8 mouse cellular contexts compared by ENCODE assay signal in genomic region chr6:54815428-54816130, GRCm38 (mm10). TPM values are rescaled to one million over a fixed set of nuclear protein-coding genes. Genes with fewer than 3 reads are reported as not detected.
DNase-seq lines count a peak whose midpoint lies in the region; ATAC-seq and TF ChIP-seq lines count a peak whose summit lies in the region.

No protein-coding gene starts in this region.

- WGBS in embryonic facial prominence, embryonic 10.5 days: 79% methylated on average over 9 of the region's 9 CpGs
- 78% methylated on average over 9 of the region's 9 CpGs for WGBS in intestine, embryonic 14.5 days
- WGBS in neural tube, embryonic 13.5 days: 82% methylated on average over 9 of the region's 9 CpGs

- peak overlapping the region; percentile 79; the same call in 1 of the 2 replicates for H3K4me3 ChIP-seq in left cerebral cortex, adult 2 months
- H3K4me3 ChIP-seq in embryonic facial prominence, embryonic 10.5 days: peak overlapping the region; percentile 81
- no peak overlapping the region for H3K4me3 ChIP-seq in intestine, embryonic 14.5 days (ENCODE audit: low read depth, low read length)
- no peak overlapping the region for H3K4me3 ChIP-seq in neural tube, embryonic 13.5 days

- H3K4me2 ChIP-seq in intestine, embryonic 14.5 days (ENCODE audit: low read length): peak overlapping the region; percentile 76
- H3K4me2 ChIP-seq in neural tube, embryonic 13.5 days: peak overlapping the region; percentile 59

- intact Hi-C loops in left cerebral cortex, adult 2 months (cut with DNase I): loop anchor here (2.0 to 5.0 kb wide), 6 partner anchors 108 to 352 kb away; partner anchors contain the start of genes Gars and Ggct
- intact Hi-C loops in left cerebral cortex, postnatal 14 days (cut with DNase I): loop anchor here (2.0 to 10.0 kb wide), 3 partner anchors 113 to 349 kb away; partner anchors contain the start of gene Ggct

- H3K9me3 ChIP-seq in embryonic facial prominence, embryonic 10.5 days: no peaks in the 10 kb centered on the region
- H3K9me3 ChIP-seq in intestine, embryonic 14.5 days (ENCODE audit: control insufficient read depth, low read length): no peaks in the 10 kb centered on the region
- no peaks in the 10 kb centered on the region for H3K9me3 ChIP-seq in neural tube, embryonic 13.5 days

- no peak for DNase-seq in left cerebral cortex, adult 2 months (ENCODE audit: extremely low spot score in 1 of 2, low spot score in 2 of 2)
- no peak for DNase-seq in left cerebral cortex, postnatal 14 days (ENCODE audit: low spot score in 2 of 2)
- DNase-seq in embryonic facial prominence, embryonic 10.5 days (ENCODE audit: low spot score): no peak
- peak; percentile 50 for DNase-seq in intestine, embryonic 14.5 days (ENCODE audit: low spot score)
- DNase-seq in gastrocnemius, adult 8-10 months (ENCODE audit: low spot score in 2 of 2): no peak
- DNase-seq in thymus, postnatal 4 days: no peak
- DNase-seq in adrenal gland, adult 8-10 months: no peak

- H3K4me1 ChIP-seq in embryonic facial prominence, embryonic 10.5 days: peaks cover 37% of the 10 kb centered on the region
- H3K4me1 ChIP-seq in intestine, embryonic 14.5 days (replicated peaks; ENCODE audit: control insufficient read depth, insufficient read depth, low read length): peaks cover 30% of the 10 kb centered on the region
- H3K4me1 ChIP-seq in neural tube, embryonic 13.5 days (replicated peaks): peaks cover 44% of the 10 kb centered on the region

- ATAC-seq in intestine, embryonic 14.5 days (replicated peaks; ENCODE audit: low FRiP score, low TSS enrichment, low read depth): no peak
- ATAC-seq in neural tube, embryonic 13.5 days (ENCODE audit: low read depth): no peak

- peak overlapping the region; percentile 16 for H3K27ac ChIP-seq in left cerebral cortex, adult 2 months
- no peak overlapping the region for H3K27ac ChIP-seq in embryonic facial prominence, embryonic 10.5 days (replicated peaks)
- peak overlapping the region; percentile 23; the same call in 1 of the 2 replicates for H3K27ac ChIP-seq in intestine, embryonic 14.5 days (ENCODE audit: low read depth)
- no peak overlapping the region for H3K27ac ChIP-seq in neural tube, embryonic 13.5 days (replicated peaks)

- no peak overlapping the region for H3K9ac ChIP-seq in intestine, embryonic 14.5 days (ENCODE audit: low read length)
- H3K9ac ChIP-seq in neural tube, embryonic 13.5 days: 0 out of 2 replicates have a peak overlapping the region, but pooled peaks have one; percentile 6

- no peaks in the 10 kb centered on the region; the same call in 1 of the 2 replicates for H3K27me3 ChIP-seq in embryonic facial prominence, embryonic 10.5 days (replicated peaks; ENCODE audit: low read depth, poor library complexity, severe bottlenecking)
- H3K27me3 ChIP-seq in intestine, embryonic 14.5 days (replicated peaks; ENCODE audit: control insufficient read depth, insufficient read depth, low read length): no peaks in the 10 kb centered on the region
- H3K27me3 ChIP-seq in neural tube, embryonic 13.5 days: no peaks in the 10 kb centered on the region

- H3K36me3 ChIP-seq in embryonic facial prominence, embryonic 10.5 days (replicated peaks): no peaks in the 10 kb centered on the region
- no peaks in the 10 kb centered on the region for H3K36me3 ChIP-seq in intestine, embryonic 14.5 days (ENCODE audit: control insufficient read depth, insufficient read depth, low read length)
- no peaks in the 10 kb centered on the region for H3K36me3 ChIP-seq in neural tube, embryonic 13.5 days

- no peak for TF ChIP-seq CTCF in left cerebral cortex, adult 2 months (IDR thresholded peaks at IDR 0.05)

RNA-seq across cellular contexts. Expression of gene Znrf2, which starts 1.1 kb away (rescaled TPM):
- total RNA-seq in left cerebral cortex, adult 2 months (2021): 10 to 100 TPM; 13.7 to 14.1 TPM
- 10 to 100 TPM; 19.4 to 21.8 TPM for total RNA-seq in left cerebral cortex, postnatal 14 days (2021)
- polyA plus RNA-seq in embryonic facial prominence, embryonic 10.5 days (2016; fragmentation: Nextera tagmentation; extraction: Ambion mirVana): 1.8 and 2.5 TPM in 2 replicates
- 5.4 and 6.3 TPM in 2 replicates for polyA plus RNA-seq in intestine, embryonic 14.5 days (2014; fragmentation: Nextera tagmentation; extraction: Ambion mirVana)
- polyA plus RNA-seq in neural tube, embryonic 13.5 days (2015; fragmentation: Nextera tagmentation; extraction: Ambion mirVana): 3.8 and 5.1 TPM in 2 replicates
- 10 to 100 TPM; 13.0 to 18.4 (median 16.1) TPM for total RNA-seq in gastrocnemius, adult 8-10 months (2022)
- total RNA-seq in adrenal gland, adult 8-10 months (2022): 10 to 100 TPM; 50.4 to 77.4 (median 56.5) TPM

Comparison
In these comparisons a context has a peak if more than half of its experiments do, and no peak if none do; other contexts are left out.
1. H3K27ac ChIP-seq: peak in left cerebral cortex, adult 2 months (single experiment) and intestine, embryonic 14.5 days (single experiment); none in embryonic facial prominence, embryonic 10.5 days (single experiment) and neural tube, embryonic 13.5 days (single experiment).
2. H3K4me3 ChIP-seq: peak in left cerebral cortex, adult 2 months (single experiment) and embryonic facial prominence, embryonic 10.5 days (single experiment); none in intestine, embryonic 14.5 days (single experiment) and neural tube, embryonic 13.5 days (single experiment).